Mouse (Mus musculus): ENCODE data around the gene Slc9c1.
"Not testable (repeated sequence)": the region's sequence is repeated elsewhere in the genome, so short reads cannot be mapped to it uniquely, and the experiment has no call there.

Slc9c1 gene

GRCm38 (mm10) chr16:45535009-45535408 is at the start of gene Slc9c1:
TSS of gene Slc9c1 (plus strand) at chr16:45535309.
- DNase-seq (ENCODE audit: low spot score), result no peak

GRCm38 (mm10) chr16:45492927-45493326 is 42.2 kb upstream of the Slc9c1 start, which contains the start of gene Gm609:
TSS of gene Gm609 (minus strand) at chr16:45492969.
- no peak for DNase-seq (ENCODE audit: low spot score)

- DNase-seq (ENCODE audit: low spot score), result no peak
Observed at GRCm38 (mm10) chr16:45495326-45495725, 39.8 kb upstream of the Slc9c1 start.

- DNase-seq (ENCODE audit: low spot score), result no peak
Observed at GRCm38 (mm10) chr16:45525551-45525950, 9.6 kb upstream of the Slc9c1 start.

GRCm38 (mm10) chr16:45531950-45532349 is 3.2 kb upstream of the Slc9c1 start, which contains the start of gene Gm17783:
TSS of gene Gm17783 (minus strand) at chr16:45532050.
- no peak for DNase-seq (ENCODE audit: low spot score)

GRCm38 (mm10) chr16:45538342-45538741 is 3.2 kb downstream of the Slc9c1 start:
- not testable (repeated sequence) for DNase-seq (ENCODE audit: low spot score)

- DNase-seq (ENCODE audit: low spot score), result no peak
Observed at GRCm38 (mm10) chr16:45542108-45542507, 7.0 kb downstream of the Slc9c1 start.

GRCm38 (mm10) chr16:45544341-45544740 is 9.2 kb downstream of the Slc9c1 start:
- no peak for DNase-seq (ENCODE audit: low spot score)

GRCm38 (mm10) chr16:45547982-45548381 is 12.9 kb downstream of the Slc9c1 start:
- no peak for DNase-seq (ENCODE audit: low spot score)

- no peak for DNase-seq (ENCODE audit: low spot score)
Observed at GRCm38 (mm10) chr16:45551579-45551978, 16.5 kb downstream of the Slc9c1 start.

GRCm38 (mm10) chr16:45561747-45562146 is 26.6 kb downstream of the Slc9c1 start:
- no peak for DNase-seq (ENCODE audit: low spot score)

- no peak for DNase-seq (ENCODE audit: low spot score)
Observed at GRCm38 (mm10) chr16:45572307-45572706, 37.2 kb downstream of the Slc9c1 start.

GRCm38 (mm10) chr16:45579883-45580282 is 44.8 kb downstream of the Slc9c1 start:
- no peak for DNase-seq (ENCODE audit: low spot score)

- no peak for DNase-seq (ENCODE audit: low spot score)
Observed at GRCm38 (mm10) chr16:45582512-45582911, 47.4 kb downstream of the Slc9c1 start.

GRCm38 (mm10) chr16:45593656-45594055 is 58.5 kb downstream of the Slc9c1 start:
- DNase-seq (ENCODE audit: low spot score), result no peak

- DNase-seq (ENCODE audit: low spot score), result no peak
Observed at GRCm38 (mm10) chr16:45595494-45595893, 60.4 kb downstream of the Slc9c1 start.

GRCm38 (mm10) chr16:45608481-45608954 is 73.4 kb downstream of the Slc9c1 start:
- peak; percentile 67 for DNase-seq (ENCODE audit: low spot score)

GRCm38 (mm10) chr16:45609300-45609699 is 74.2 kb downstream of the Slc9c1 start:
- DNase-seq (ENCODE audit: low spot score), result peak; percentile 7

GRCm38 (mm10) chr16:45610267-45610666 is 75.2 kb downstream of the Slc9c1 start, which contains the start of gene Gcsam:
TSS of gene Gcsam (plus strand) at chr16:45610380.
- no peak for DNase-seq (ENCODE audit: low spot score)

GRCm38 (mm10) chr16:45613247-45613646 is 78.1 kb downstream of the Slc9c1 start:
- no peak for DNase-seq (ENCODE audit: low spot score)

GRCm38 (mm10) chr16:45615944-45616343 is 80.8 kb downstream of the Slc9c1 start:
- no peak for DNase-seq (ENCODE audit: low spot score)

- DNase-seq (ENCODE audit: low spot score), result no peak
Observed at GRCm38 (mm10) chr16:45619751-45620375, 84.8 kb downstream of the Slc9c1 start.

GRCm38 (mm10) chr16:45623230-45623629 is 88.1 kb downstream of the Slc9c1 start:
- DNase-seq (ENCODE audit: low spot score), result no peak

- no peak for DNase-seq (ENCODE audit: low spot score)
Observed at GRCm38 (mm10) chr16:45624791-45625190, 89.7 kb downstream of the Slc9c1 start.
